Mouse (Mus musculus) liver, adult 2 months (tissue): ENCODE measurements around the gene Ms4a15.

Experiments used
- CTCF ChIP-seq: fragments of 200-500 bp; IDR thresholded peaks from 2 replicates; pipeline ENCODE4 v1.5.1; 2011; ENCODE audit warnings: low read depth, low read length, control low read depth
- POLR2A ChIP-seq: fragments of 200-500 bp; IDR thresholded peaks from 2 replicates; pipeline ENCODE4 v1.6.1; 2011; ENCODE audit warnings: low read length, control low read depth; ENCODE audit not compliant: insufficient read depth; ENCODE audit errors: extremely low read depth

DNA sequence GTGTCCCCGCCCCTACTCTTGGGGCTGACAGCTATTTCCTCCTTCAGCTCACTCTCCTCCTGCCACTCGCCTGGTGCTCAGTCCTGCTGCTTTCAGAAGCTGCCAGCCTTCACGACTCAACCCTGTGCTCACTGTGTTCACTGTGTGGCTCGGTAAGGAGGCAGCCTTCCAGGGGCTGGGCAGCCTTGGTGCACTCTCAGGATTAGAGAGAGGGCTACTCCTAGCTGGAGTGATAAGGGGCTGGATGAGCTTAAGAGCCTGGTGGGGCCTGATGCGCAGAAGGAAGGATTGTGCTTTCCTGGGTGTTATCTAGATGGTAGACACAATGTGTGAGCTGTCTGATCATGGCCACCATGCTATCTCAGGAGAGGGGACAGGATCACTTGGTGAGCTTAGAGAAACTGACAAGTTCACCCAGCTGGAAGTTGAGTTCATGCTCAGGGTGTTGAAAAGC lies 55.9 kb downstream of the Ms4a15 start, which contains the start of gene Ptgdr2:
- TF ChIP-seq CTCF: no peak
- no peak for TF ChIP-seq POLR2A
